Mouse (Mus musculus): ENCODE measurements around the gene Gm10719.
"Not testable (repeated sequence)": the region's sequence is repeated elsewhere in the genome, so short reads cannot be mapped to it uniquely, and the experiment has no call there.

Gm10719 gene

DNA sequence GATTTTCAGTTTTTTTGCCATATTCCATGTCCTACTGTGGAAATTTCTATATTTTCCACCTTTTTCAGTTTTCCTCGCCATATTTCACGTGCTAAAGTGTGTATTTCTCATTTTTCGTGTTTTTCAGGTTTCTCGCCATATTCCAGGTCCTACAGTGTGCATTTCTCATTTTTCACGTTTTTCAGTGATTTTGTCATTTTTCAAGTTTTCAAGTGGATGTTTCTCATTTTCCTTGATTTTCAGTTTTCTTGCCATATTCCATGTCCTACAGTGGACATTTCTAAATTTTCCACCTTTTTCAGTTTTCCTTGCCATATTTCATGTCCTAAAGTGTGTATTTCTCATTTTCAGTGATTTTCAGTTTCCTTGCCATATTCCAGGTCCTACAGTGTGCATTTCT is 8.9 kb downstream of the Gm10719 start:
- not testable (repeated sequence) for DNase-seq

- DNase-seq, result not testable (repeated sequence)
Observed at GRCm38 (mm10) chr9:3026741-3027140, 9.5 kb downstream of the Gm10719 start.

DNA sequence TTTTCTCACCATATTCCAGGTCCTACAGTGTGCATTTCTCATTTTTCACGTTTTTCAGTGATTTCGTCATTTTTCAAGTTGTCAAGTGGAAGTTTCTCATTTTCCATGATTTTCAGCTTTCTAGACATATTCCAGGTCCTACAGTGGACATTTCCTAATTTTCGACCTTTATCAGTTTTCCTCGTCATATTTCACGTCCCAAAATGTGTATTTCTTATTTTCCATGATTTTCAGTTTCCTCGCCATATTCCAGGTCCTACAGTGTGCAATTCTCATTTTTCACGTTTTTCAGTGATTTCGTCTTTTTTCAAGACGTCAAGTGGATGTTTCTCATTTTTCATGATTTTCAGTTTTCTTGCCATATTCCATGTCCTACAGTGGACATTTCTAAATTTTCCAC is 10.0 kb downstream of the Gm10719 start:
- not testable (repeated sequence) for DNase-seq

DNA sequence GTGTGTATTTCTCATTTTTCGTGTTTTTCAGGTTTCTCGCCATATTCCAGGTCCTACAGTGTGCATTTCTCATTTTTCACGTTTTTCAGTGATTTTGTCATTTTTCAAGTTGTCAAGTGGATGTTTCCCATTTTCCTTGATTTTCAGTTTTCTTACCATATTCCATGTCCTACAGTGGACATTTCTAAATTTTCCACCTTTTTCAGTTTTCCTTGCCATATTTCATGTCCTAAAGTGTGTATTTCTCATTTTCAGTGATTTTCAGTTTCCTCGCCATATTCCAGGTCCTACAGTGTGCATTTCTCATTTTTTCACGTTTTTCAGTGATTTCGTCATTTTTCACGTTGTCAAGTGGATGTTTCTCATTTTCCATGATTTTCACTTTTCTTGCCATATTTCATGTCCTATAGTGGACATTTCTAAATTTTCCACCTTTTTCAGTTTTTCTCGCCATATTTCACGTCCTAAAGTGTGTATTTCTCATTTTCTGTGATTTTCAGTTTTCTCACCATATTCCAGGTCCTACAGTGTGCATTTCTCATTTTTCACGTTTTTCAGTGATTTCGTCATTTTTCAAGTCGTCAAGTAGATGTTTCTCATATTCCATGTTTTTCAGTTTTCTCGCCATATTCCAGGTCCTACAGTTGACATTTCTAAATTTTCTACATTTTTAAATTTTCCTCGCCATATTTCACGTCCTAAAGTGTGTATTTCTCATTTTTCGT is 12.2 kb downstream of the Gm10719 start:
- peak; percentile 4 for DNase-seq

- not testable (repeated sequence) for DNase-seq
Observed at GRCm38 (mm10) chr9:3030677-3031318, 13.6 kb downstream of the Gm10719 start.

- not testable (repeated sequence) for DNase-seq
Observed at GRCm38 (mm10) chr9:3034299-3034698, 17.1 kb downstream of the Gm10719 start, which contains the start of gene Gm17535. Gene Gm17535, plus strand, starts transcription at chr9:3034599.

- DNase-seq, result not testable (repeated sequence)
Observed at GRCm38 (mm10) chr9:3036577-3036976, 19.4 kb downstream of the Gm10719 start, which contains the start of gene Gm10715. Gene Gm10715, plus strand, starts transcription at chr9:3036877.

GRCm38 (mm10) chr9:3038161-3038560 is 21.0 kb downstream of the Gm10719 start:
- not testable (repeated sequence) for DNase-seq

Data from kidney, postnatal 10 days (tissue).